8 mouse cellular contexts compared by ENCODE assay signal in genomic region chr6:28705384-28706107, GRCm38 (mm10).
DNase-seq lines count a peak whose midpoint lies in the region; ATAC-seq lines count a peak whose summit lies in the region.

No protein-coding gene starts in this region.

- ATAC-seq in cerebellum, adult (ENCODE audit: insufficient number of reproducible peaks, low FRiP score, low TSS enrichment): peak; percentile 80

- DNase-seq in adipocyte (ENCODE audit: low spot score): peak; percentile 37
- peak; percentile 11 for DNase-seq in heart, adult 8-10 months (ENCODE audit: low spot score)
- peak; percentile 23 to 30 for DNase-seq in left cerebral cortex, postnatal 10 days (ENCODE audit: extremely low spot score in 1 of 2, low spot score in 2 of 2)
- peak; percentile 61 for DNase-seq in right cerebral cortex, postnatal 25 days
- no peak for DNase-seq in urinary bladder, postnatal 10 days (ENCODE audit: low spot score)
- DNase-seq in gastrocnemius, postnatal 25 days: no peak
- no peak for DNase-seq in lung, adult 18-20 months

- intact Hi-C loops in left cerebral cortex, postnatal 10 days (cut with DNase I): loop anchor here (5.0 kb wide), 1 partner anchor 47 kb away; no protein-coding TSS in a partner anchor

Comparison
In these comparisons a context has a peak if more than half of its experiments do, and no peak if none do; other contexts are left out.
1. DNase-seq: peak in adipocyte (single experiment), heart, adult 8-10 months (single experiment), left cerebral cortex, postnatal 10 days (2 of 2) and right cerebral cortex, postnatal 25 days (single experiment); none in urinary bladder, postnatal 10 days (single experiment), gastrocnemius, postnatal 25 days (single experiment) and lung, adult 18-20 months (0 of 2).